Mouse (Mus musculus): ENCODE data around the gene Cd151.

Gene Cd151

GRCm38 (mm10) chr7:141471236-141471635 is 4.0 kb downstream of the Cd151 start:
- Histone ChIP-seq H3K9me3 (ENCODE audit: low read length) (no peaks in the 10 kb centered on the region), H3K4me1 (replicated peaks; ENCODE audit: low read depth, low read length) (peaks cover 83% of the 10 kb centered on the region), H3K4me3 (replicated peaks; ENCODE audit: low read length) (no peak overlapping the region), H3K36me3 (ENCODE audit: insufficient read depth, low read length) (peaks cover 49% of the 10 kb centered on the region), H3K27me3 (ENCODE audit: insufficient read depth, low read length) (peaks cover 9% of the 10 kb centered on the region)
- TF ChIP-seq POU5F1 (IDR thresholded peaks at IDR 0.05; ENCODE audit: borderline replicate concordance, low read length) (no peak), NANOG (IDR thresholded peaks at IDR 0.05; ENCODE audit: borderline replicate concordance, low read length) (no peak), CTCF (conservative IDR thresholded peaks at IDR 0.05; ENCODE audit: low read length) (no peak)

DNA sequence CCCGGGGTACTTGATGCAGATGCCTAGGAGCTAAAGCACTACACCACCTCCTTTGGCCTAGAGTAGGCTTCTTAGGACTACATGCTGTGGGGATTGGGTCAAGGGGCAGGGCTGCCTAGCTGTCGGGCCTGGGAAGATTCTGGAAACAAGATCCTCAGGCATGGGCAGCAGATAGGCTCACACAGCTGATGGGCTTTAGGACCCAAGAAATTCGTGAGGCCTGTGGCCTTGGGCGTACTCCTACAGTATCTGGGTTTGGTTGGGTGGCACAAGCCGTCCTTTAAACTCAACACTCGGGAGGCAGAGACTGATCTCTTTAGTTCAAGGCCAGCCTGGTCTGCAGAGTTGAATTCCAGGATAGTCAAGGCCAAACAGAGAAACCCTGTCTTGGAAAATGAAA is 5.0 kb downstream of the Cd151 start:
- TF ChIP-seq NANOG (IDR thresholded peaks at IDR 0.05; ENCODE audit: borderline replicate concordance, low read length), result no peak
- TF ChIP-seq POU5F1 (IDR thresholded peaks at IDR 0.05; ENCODE audit: borderline replicate concordance, low read length), result no peak
- no peak for TF ChIP-seq CTCF (conservative IDR thresholded peaks at IDR 0.05; ENCODE audit: low read length)
- H3K4me1 ChIP-seq (replicated peaks; ENCODE audit: low read depth, low read length), result peaks cover 84% of the 10 kb centered on the region
- H3K36me3 ChIP-seq (ENCODE audit: insufficient read depth, low read length), result peaks cover 49% of the 10 kb centered on the region
- peaks cover 10% of the 10 kb centered on the region for H3K27me3 ChIP-seq (ENCODE audit: insufficient read depth, low read length)
- H3K4me3 ChIP-seq (replicated peaks; ENCODE audit: low read length), result no peak overlapping the region
- no peaks in the 10 kb centered on the region for H3K9me3 ChIP-seq (ENCODE audit: low read length)

DNA sequence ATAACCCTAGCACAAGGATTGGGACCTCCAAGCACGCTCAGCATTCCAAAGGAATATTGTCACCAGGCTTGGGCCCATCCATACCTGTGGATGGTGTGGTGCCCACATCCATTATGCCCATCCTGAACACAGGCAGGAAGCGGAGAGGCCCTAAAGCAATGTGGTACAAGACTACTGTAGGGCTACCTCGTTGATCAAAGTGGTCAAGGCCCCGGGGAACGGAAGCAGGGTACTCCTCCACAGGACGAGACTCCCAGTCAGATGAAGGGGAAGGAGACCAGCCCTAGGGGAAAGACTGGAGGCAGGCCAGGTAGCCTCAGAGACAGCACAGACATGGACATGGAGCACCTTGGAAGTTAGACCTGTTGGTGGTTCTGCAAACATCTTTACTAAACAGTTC is 5.6 kb downstream of the Cd151 start:
- Histone ChIP-seq H3K27me3 (ENCODE audit: insufficient read depth, low read length) (peaks cover 14% of the 10 kb centered on the region), H3K9me3 (ENCODE audit: low read length) (no peaks in the 10 kb centered on the region)
- TF ChIP-seq CTCF (conservative IDR thresholded peaks at IDR 0.05; ENCODE audit: low read length), result no peak
- TF ChIP-seq POU5F1 (IDR thresholded peaks at IDR 0.05; ENCODE audit: borderline replicate concordance, low read length), result no peak
- no peak for TF ChIP-seq NANOG (IDR thresholded peaks at IDR 0.05; ENCODE audit: borderline replicate concordance, low read length)

DNA sequence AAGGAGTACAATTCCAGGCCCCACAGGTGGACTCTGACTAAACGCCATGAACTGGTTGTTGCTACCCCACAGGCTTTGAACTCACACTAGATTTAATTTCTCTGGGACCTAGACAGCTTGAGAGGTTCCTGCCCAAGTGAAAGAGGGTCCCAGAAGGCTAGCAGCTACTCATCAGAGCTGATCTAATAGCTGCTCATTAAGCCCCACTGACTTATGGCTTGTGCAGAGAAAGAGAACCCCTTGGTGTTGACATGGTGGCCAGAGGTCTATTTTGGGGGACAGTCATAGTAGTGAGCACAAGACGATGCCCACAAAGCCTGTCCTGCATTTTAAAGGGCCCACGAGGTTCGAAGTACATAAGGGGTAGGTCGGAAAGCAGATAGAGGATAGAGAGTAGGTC is 7.0 kb downstream of the Cd151 start:
- peaks cover 46% of the 10 kb centered on the region for H3K36me3 ChIP-seq (ENCODE audit: insufficient read depth, low read length)
- H3K9me3 ChIP-seq (ENCODE audit: low read length), result no peaks in the 10 kb centered on the region
- peaks cover 79% of the 10 kb centered on the region for H3K4me1 ChIP-seq (replicated peaks; ENCODE audit: low read depth, low read length)
- H3K27me3 ChIP-seq (ENCODE audit: insufficient read depth, low read length), result peaks cover 15% of the 10 kb centered on the region
- peak overlapping the region; percentile 96 for H3K4me3 ChIP-seq (replicated peaks; ENCODE audit: low read length)
- no peak for TF ChIP-seq POU5F1 (IDR thresholded peaks at IDR 0.05; ENCODE audit: borderline replicate concordance, low read length)
- no peak for TF ChIP-seq NANOG (IDR thresholded peaks at IDR 0.05; ENCODE audit: borderline replicate concordance, low read length)
- no peak for TF ChIP-seq CTCF (conservative IDR thresholded peaks at IDR 0.05; ENCODE audit: low read length)

More for the DNA sequence above, 5.6 kb downstream of the Cd151 start:
- H3K4me3 ChIP-seq (replicated peaks; ENCODE audit: low read length), result 0 out of 2 replicates have a peak overlapping the region, but pooled peaks have one; percentile 96
- peaks cover 49% of the 10 kb centered on the region for H3K36me3 ChIP-seq (ENCODE audit: insufficient read depth, low read length)
- peaks cover 85% of the 10 kb centered on the region for H3K4me1 ChIP-seq (replicated peaks; ENCODE audit: low read depth, low read length)

DNA sequence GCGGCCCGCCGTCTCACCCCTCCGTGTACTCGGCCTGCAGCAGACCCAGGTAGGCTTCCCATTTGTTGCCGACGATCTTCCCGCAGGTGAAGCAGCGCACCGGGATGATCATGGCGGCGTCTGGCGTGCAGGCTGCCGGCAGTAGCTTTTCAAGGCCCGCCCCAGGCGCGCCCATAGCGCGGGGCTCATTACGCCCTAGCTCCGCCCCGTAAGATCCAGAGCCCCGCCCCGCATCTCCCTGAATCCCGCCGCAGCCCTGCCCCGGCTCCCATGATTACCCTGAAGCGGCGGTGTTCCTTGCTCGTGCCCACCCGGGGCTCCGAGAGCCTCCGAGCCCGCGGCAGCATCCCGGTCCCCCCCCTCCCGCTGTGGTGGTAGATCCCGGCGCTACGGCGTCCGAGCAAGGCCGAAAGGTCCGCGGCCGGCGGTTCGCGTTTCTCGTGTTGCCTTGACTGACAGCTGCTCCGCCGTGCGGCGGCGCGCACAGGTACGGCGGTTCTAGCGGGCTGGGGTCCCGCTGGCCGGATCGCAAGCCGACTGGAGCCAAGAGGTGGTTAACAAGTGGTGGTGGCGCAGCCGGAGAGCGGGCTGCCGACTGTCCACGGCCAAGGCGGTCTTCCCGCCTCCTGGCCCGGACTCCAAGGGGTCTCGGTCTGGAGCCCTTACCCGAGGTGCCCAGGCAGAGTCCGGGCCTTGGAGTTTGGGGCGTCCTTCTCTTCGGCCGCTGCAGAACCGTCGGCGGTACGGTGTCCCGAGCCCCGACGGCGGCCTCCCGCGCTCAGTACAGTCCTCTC is 8.0 kb downstream of the Cd151 start, which contains the start of the genes Polr2l and Tspan4:
Gene Polr2l (minus strand): TSS at position 122 of the 794 bp plus-strand sequence.
Gene Tspan4 (plus strand): TSS at position 230 of the 794 bp plus-strand sequence.
- no peak for TF ChIP-seq POU5F1 (IDR thresholded peaks at IDR 0.05; ENCODE audit: borderline replicate concordance, low read length)
- TF ChIP-seq CTCF (conservative IDR thresholded peaks at IDR 0.05; ENCODE audit: low read length), result no peak
- TF ChIP-seq NANOG (IDR thresholded peaks at IDR 0.05; ENCODE audit: borderline replicate concordance, low read length), result no peak
- Histone ChIP-seq H3K27me3 (ENCODE audit: insufficient read depth, low read length) (peaks cover 19% of the 10 kb centered on the region), H3K36me3 (ENCODE audit: insufficient read depth, low read length) (peaks cover 36% of the 10 kb centered on the region), H3K4me1 (replicated peaks; ENCODE audit: low read depth, low read length) (peaks cover 69% of the 10 kb centered on the region), H3K9me3 (ENCODE audit: low read length) (no peaks in the 10 kb centered on the region), H3K4me3 (replicated peaks; ENCODE audit: low read length) (peak within 1 kb of the TSS; percentile 96)

GRCm38 (mm10) chr7:141475805-141476158 is 8.6 kb downstream of the Cd151 start:
- Histone ChIP-seq H3K4me3 (replicated peaks; ENCODE audit: low read length) (peak overlapping the region; percentile 96), H3K4me1 (replicated peaks; ENCODE audit: low read depth, low read length) (peaks cover 68% of the 10 kb centered on the region), H3K36me3 (ENCODE audit: insufficient read depth, low read length) (peaks cover 30% of the 10 kb centered on the region), H3K9me3 (ENCODE audit: low read length) (no peaks in the 10 kb centered on the region), H3K27me3 (ENCODE audit: insufficient read depth, low read length) (peaks cover 23% of the 10 kb centered on the region)
- TF ChIP-seq NANOG (IDR thresholded peaks at IDR 0.05; ENCODE audit: borderline replicate concordance, low read length) (no peak), CTCF (conservative IDR thresholded peaks at IDR 0.05; ENCODE audit: low read length) (no peak), POU5F1 (IDR thresholded peaks at IDR 0.05; ENCODE audit: borderline replicate concordance, low read length) (no peak)

- Histone ChIP-seq H3K4me3 (replicated peaks; ENCODE audit: low read length) (peak overlapping the region; percentile 96), H3K27me3 (ENCODE audit: insufficient read depth, low read length) (peaks cover 28% of the 10 kb centered on the region), H3K36me3 (ENCODE audit: insufficient read depth, low read length) (peaks cover 24% of the 10 kb centered on the region), H3K4me1 (replicated peaks; ENCODE audit: low read depth, low read length) (peaks cover 68% of the 10 kb centered on the region), H3K9me3 (ENCODE audit: low read length) (no peaks in the 10 kb centered on the region)
- TF ChIP-seq NANOG (IDR thresholded peaks at IDR 0.05; ENCODE audit: borderline replicate concordance, low read length), result no peak
- TF ChIP-seq POU5F1 (IDR thresholded peaks at IDR 0.05; ENCODE audit: borderline replicate concordance, low read length), result no peak
- TF ChIP-seq CTCF (conservative IDR thresholded peaks at IDR 0.05; ENCODE audit: low read length), result no peak
These were observed 9.2 kb downstream of the Cd151 start for GRCm38 (mm10) chr7:141476226-141476980.

GRCm38 (mm10) chr7:141476981-141477370 is 9.8 kb downstream of the Cd151 start:
- peaks cover 31% of the 10 kb centered on the region for H3K27me3 ChIP-seq (ENCODE audit: insufficient read depth, low read length)
- peak overlapping the region; percentile 96 for H3K4me3 ChIP-seq (replicated peaks; ENCODE audit: low read length)
- TF ChIP-seq NANOG (IDR thresholded peaks at IDR 0.05; ENCODE audit: borderline replicate concordance, low read length), result no peak
- TF ChIP-seq POU5F1 (IDR thresholded peaks at IDR 0.05; ENCODE audit: borderline replicate concordance, low read length), result no peak
- TF ChIP-seq CTCF (conservative IDR thresholded peaks at IDR 0.05; ENCODE audit: low read length), result no peak
- no peaks in the 10 kb centered on the region for H3K9me3 ChIP-seq (ENCODE audit: low read length)
- peaks cover 67% of the 10 kb centered on the region for H3K4me1 ChIP-seq (replicated peaks; ENCODE audit: low read depth, low read length)
- peaks cover 19% of the 10 kb centered on the region for H3K36me3 ChIP-seq (ENCODE audit: insufficient read depth, low read length)

Data from E14TG2a.4 (cell line).